Mouse (Mus musculus) layer of hippocampus, postnatal 25 days (tissue): ENCODE results near the gene Dip2c. TPM values are rescaled to one million over a fixed set of nuclear protein-coding genes. Genes with fewer than 3 reads are reported as not detected.

Experiments
- DNase-seq, 2 experiments: peaks; one replicate each; pipeline ENCODE4 v3.0.0; 2022; ENCODE audit warnings: mixed read lengths in 2 of 2, low spot score in 1 of 2; ENCODE audit errors: extremely low spot score in 1 of 2
- total RNA-seq, 2 experiments: library from RNA; stranded (reverse); gene quantifications; 2 replicates each; pipeline ENCODE4 v1.2.3; 2021

The Dip2c gene
- total RNA-seq, 2 experiments from 2014 or later: 69.8 to 70.3 TPM

GRCm38 (mm10) chr13:9325262-9325661, 48.9 kb downstream of the Dip2c start:
- DNase-seq: no peak

GRCm38 (mm10) chr13:9329307-9329915, 53.1 kb downstream of the Dip2c start:
- no peak for DNase-seq

- no peak for DNase-seq
Measured at GRCm38 (mm10) chr13:9333187-9333586, 56.9 kb downstream of the Dip2c start.

- DNase-seq: no peak
Measured at GRCm38 (mm10) chr13:9340293-9340692, 64.0 kb downstream of the Dip2c start.

GRCm38 (mm10) chr13:9342696-9343095, 66.4 kb downstream of the Dip2c start:
- DNase-seq: no peak

- DNase-seq: no peak
Measured at GRCm38 (mm10) chr13:9347448-9347847, 71.1 kb downstream of the Dip2c start.

- DNase-seq: no peak
Measured at GRCm38 (mm10) chr13:9350670-9351069, 74.3 kb downstream of the Dip2c start.

- DNase-seq: no peak
Measured at GRCm38 (mm10) chr13:9353890-9354289, 77.6 kb downstream of the Dip2c start.

- no peak for DNase-seq
Measured at GRCm38 (mm10) chr13:9355331-9355730, 79.0 kb downstream of the Dip2c start.

- DNase-seq: no peak
Measured at GRCm38 (mm10) chr13:9361457-9361856, 85.1 kb downstream of the Dip2c start.

GRCm38 (mm10) chr13:9371387-9371786, 95.1 kb downstream of the Dip2c start:
- DNase-seq: no peak

- no peak for DNase-seq
Measured at GRCm38 (mm10) chr13:9377130-9377529, 100.8 kb downstream of the Dip2c start.

GRCm38 (mm10) chr13:9380740-9381410, 104.5 kb downstream of the Dip2c start:
- DNase-seq: no peak

GRCm38 (mm10) chr13:9388017-9388416, 111.7 kb downstream of the Dip2c start:
- DNase-seq: no peak

GRCm38 (mm10) chr13:9389334-9389733, 113.0 kb downstream of the Dip2c start:
- no peak for DNase-seq

GRCm38 (mm10) chr13:9390204-9390804, 114.0 kb downstream of the Dip2c start:
- DNase-seq: no peak

- no peak for DNase-seq
Measured at GRCm38 (mm10) chr13:9393470-9393869, 117.1 kb downstream of the Dip2c start.

- DNase-seq: no peak
Measured at GRCm38 (mm10) chr13:9395286-9395685, 119.0 kb downstream of the Dip2c start.

- DNase-seq: no peak
Measured at GRCm38 (mm10) chr13:9398846-9399245, 122.5 kb downstream of the Dip2c start.

- DNase-seq: no peak
Measured at GRCm38 (mm10) chr13:9405399-9405798, 129.1 kb downstream of the Dip2c start.

- no peak for DNase-seq
Measured at GRCm38 (mm10) chr13:9408983-9409382, 132.7 kb downstream of the Dip2c start.

- no peak for DNase-seq
Measured at GRCm38 (mm10) chr13:9418441-9418840, 142.1 kb downstream of the Dip2c start.
